Mouse (Mus musculus) neural tube, embryonic 11.5 days (tissue): ENCODE measurements around the gene Prkag1. TPM values are rescaled to one million over a fixed set of nuclear protein-coding genes. Genes with fewer than 3 reads are reported as not detected.

Source experiments
- ATAC-seq: fragments of 200-750 bp; cut with Nextera tagmentation; 2 replicates; pipeline ENCODE4 v1.8.0; 2017; ENCODE audit warnings: moderate number of reproducible peaks, mild to moderate bottlenecking, moderate TSS enrichment, moderate library complexity; ENCODE audit not compliant: insufficient read depth, low FRiP score, low TSS enrichment
- DNase-seq: peaks from one replicate; pipeline ENCODE4 v3.0.0-alpha.2; 2015; ENCODE audit warnings: low spot score
- H3K27ac ChIP-seq: fragments of 300-500 bp; sonication (generic); 2 replicates; pipeline ENCODE4 v1.5.1; 2014; ENCODE audit warnings: low read depth, mild to moderate bottlenecking, low read length
- H3K27me3 ChIP-seq: fragments of 300-500 bp; sonication (generic); 2 replicates; pipeline ENCODE4 v1.6.1; 2014; ENCODE audit warnings: mild to moderate bottlenecking, low read length, mixed read lengths; ENCODE audit not compliant: control insufficient read depth, insufficient read depth
- H3K36me3 ChIP-seq: fragments of 300-500 bp; sonication (generic); 2 replicates; pipeline ENCODE4 v1.6.1; 2014; ENCODE audit warnings: mild to moderate bottlenecking, low read length, moderate library complexity, mixed read lengths; ENCODE audit not compliant: control insufficient read depth, insufficient read depth
- H3K4me1 ChIP-seq: fragments of 300-500 bp; sonication (generic); 2 replicates; pipeline ENCODE4 v1.6.1; 2014; ENCODE audit warnings: low read length, mixed read lengths; ENCODE audit not compliant: control insufficient read depth, insufficient read depth
- H3K4me2 ChIP-seq: fragments of 300-500 bp; sonication (generic); 2 replicates; pipeline ENCODE4 v1.6.1; 2014; ENCODE audit warnings: low read depth, mild to moderate bottlenecking, moderate library complexity
- H3K4me3 ChIP-seq: fragments of 300-500 bp; sonication (generic); 2 replicates; pipeline ENCODE4 v1.5.1; 2014; ENCODE audit warnings: low read depth, low read length
- H3K9ac ChIP-seq: fragments of 300-500 bp; sonication (generic); 2 replicates; pipeline ENCODE4 v1.6.1; 2014; ENCODE audit warnings: mild to moderate bottlenecking, low read length
- H3K9me3 ChIP-seq: fragments of 300-500 bp; sonication (generic); 2 replicates; pipeline ENCODE4 v1.6.1; 2016; ENCODE audit warnings: low read length; ENCODE audit not compliant: control insufficient read depth
- WGBS: fragments of 180-500 bp; shearing (Covaris S2); extraction: QIAGEN DNeasy Blood & Tissue Kit; methylation state at CpG from one replicate; pipeline ENCODE4 v1.1.7; 2014; 5-methylcytosine and 5-hydroxymethylcytosine counted together
- polyA plus RNA-seq: library from polyadenylated mRNA; unstranded; fragments of >200 nt; fragmentation: Nextera tagmentation; extraction: Ambion mirVana; gene quantifications from 2 replicates; pipeline ENCODE4 v1.2.1, GENCODE M21; 2014

Gene Prkag1
- polyA plus RNA-seq, 1 experiment from 2014 or later, result 73.1 TPM

GRCm38 (mm10) chr15:98835291-98835690 is 4.0 kb upstream of the Prkag1 start:
- H3K4me2 ChIP-seq, result no peak overlapping the region
- no peak overlapping the region for H3K27ac ChIP-seq
- 95% methylated on average over 14 of the region's 14 CpGs for WGBS
- no peak overlapping the region for H3K4me3 ChIP-seq
- H3K4me1 ChIP-seq, result no peaks in the 10 kb centered on the region
- peaks cover 46% of the 10 kb centered on the region for H3K36me3 ChIP-seq
- DNase-seq (no peak), ATAC-seq (no peak)
- no peak overlapping the region for H3K9ac ChIP-seq
- no peaks in the 10 kb centered on the region for H3K9me3 ChIP-seq
- no peaks in the 10 kb centered on the region for H3K27me3 ChIP-seq

- Histone ChIP-seq H3K27ac (no peak overlapping the region), H3K4me2 (no peak overlapping the region; the same call in 1 of the 2 replicates), H3K4me3 (no peak overlapping the region), H3K27me3 (no peaks in the 10 kb centered on the region), H3K9ac (no peak overlapping the region), H3K36me3 (peaks cover 37% of the 10 kb centered on the region), H3K4me1 (no peaks in the 10 kb centered on the region), H3K9me3 (no peaks in the 10 kb centered on the region)
- ATAC-seq (no peak), DNase-seq (no peak)
- 92% methylated on average over 13 of the region's 13 CpGs for WGBS
Measured at GRCm38 (mm10) chr15:98834059-98834458, 2.7 kb upstream of the Prkag1 start.

- H3K9ac ChIP-seq, result no peak overlapping the region
- WGBS, result 86% methylated on average over 11 of the region's 11 CpGs
- peaks cover 36% of the 10 kb centered on the region for H3K36me3 ChIP-seq
- no peak for ATAC-seq
- no peaks in the 10 kb centered on the region for H3K4me1 ChIP-seq
- H3K27me3 ChIP-seq, result no peaks in the 10 kb centered on the region
- H3K4me3 ChIP-seq, result no peak overlapping the region
- no peak overlapping the region for H3K4me2 ChIP-seq
- H3K9me3 ChIP-seq, result no peaks in the 10 kb centered on the region
- H3K27ac ChIP-seq, result no peak overlapping the region
- DNase-seq, result no peak
Measured at GRCm38 (mm10) chr15:98833281-98833680, 2.0 kb upstream of the Prkag1 start.

- H3K4me1 ChIP-seq, result no peaks in the 10 kb centered on the region
- no peak overlapping the region for H3K27ac ChIP-seq
- peak overlapping the region; percentile 67; the same call in 1 of the 2 replicates for H3K4me2 ChIP-seq
- H3K4me3 ChIP-seq, result no peak overlapping the region
- H3K36me3 ChIP-seq, result peaks cover 33% of the 10 kb centered on the region
- no peak overlapping the region for H3K9ac ChIP-seq
- H3K9me3 ChIP-seq, result no peaks in the 10 kb centered on the region
- DNase-seq (no peak), ATAC-seq (no peak)
- 67% methylated on average over 11 of the region's 12 CpGs for WGBS
- no peaks in the 10 kb centered on the region for H3K27me3 ChIP-seq
Measured at GRCm38 (mm10) chr15:98832161-98833058, 1.1 kb upstream of the Prkag1 start.

- peak overlapping the region; percentile 67 for H3K4me2 ChIP-seq
- no peak overlapping the region for H3K9ac ChIP-seq
- 21% methylated on average over 9 of the region's 9 CpGs for WGBS
- H3K27ac ChIP-seq, result no peak overlapping the region
- no peaks in the 10 kb centered on the region for H3K27me3 ChIP-seq
- DNase-seq (no peak), ATAC-seq (peak; percentile 42; the same call in 1 of the 2 replicates)
- peak overlapping the region; percentile 71 for H3K4me3 ChIP-seq
- peaks cover 28% of the 10 kb centered on the region for H3K36me3 ChIP-seq
- no peaks in the 10 kb centered on the region for H3K9me3 ChIP-seq
- no peaks in the 10 kb centered on the region for H3K4me1 ChIP-seq
Measured at GRCm38 (mm10) chr15:98831684-98832035, 339 bp upstream of the Prkag1 start.

GRCm38 (mm10) chr15:98827611-98828011 is 3.7 kb downstream of the Prkag1 start:
- Histone ChIP-seq H3K9ac (no peak overlapping the region), H3K27ac (no peak overlapping the region), H3K4me2 (no peak overlapping the region), H3K4me3 (no peak overlapping the region), H3K36me3 (peaks cover 4% of the 10 kb centered on the region; the same call in 1 of the 2 replicates), H3K4me1 (no peaks in the 10 kb centered on the region), H3K27me3 (no peaks in the 10 kb centered on the region), H3K9me3 (no peaks in the 10 kb centered on the region)
- no peak for DNase-seq
- 94% methylated on average over 7 of the region's 7 CpGs for WGBS
- no peak for ATAC-seq

- no peak for DNase-seq
- no peak overlapping the region for H3K4me3 ChIP-seq
- WGBS, result 67% methylated on average over 3 of the region's 3 CpGs
- H3K27me3 ChIP-seq, result no peaks in the 10 kb centered on the region
- peaks cover 2% of the 10 kb centered on the region; the same call in 1 of the 2 replicates for H3K36me3 ChIP-seq
- no peak overlapping the region for H3K4me2 ChIP-seq
- no peaks in the 10 kb centered on the region for H3K9me3 ChIP-seq
- no peaks in the 10 kb centered on the region for H3K4me1 ChIP-seq
- ATAC-seq, result no peak
- H3K9ac ChIP-seq, result no peak overlapping the region
- no peak overlapping the region for H3K27ac ChIP-seq
Measured at GRCm38 (mm10) chr15:98823434-98823833, 7.9 kb downstream of the Prkag1 start.

- Histone ChIP-seq H3K4me1 (no peaks in the 10 kb centered on the region), H3K4me3 (no peak overlapping the region), H3K9me3 (no peaks in the 10 kb centered on the region), H3K36me3 (peaks cover 2% of the 10 kb centered on the region; the same call in 1 of the 2 replicates), H3K9ac (no peak overlapping the region), H3K27me3 (no peaks in the 10 kb centered on the region), H3K4me2 (no peak overlapping the region), H3K27ac (no peak overlapping the region)
- ATAC-seq, result no peak
- 93% methylated on average over 5 of the region's 5 CpGs for WGBS
- no peak for DNase-seq
Measured at GRCm38 (mm10) chr15:98822147-98822546, 9.2 kb downstream of the Prkag1 start.

GRCm38 (mm10) chr15:98821403-98821802 is 9.9 kb downstream of the Prkag1 start:
- Histone ChIP-seq H3K9ac (no peak overlapping the region), H3K4me2 (no peak overlapping the region), H3K4me3 (no peak overlapping the region), H3K9me3 (no peaks in the 10 kb centered on the region), H3K36me3 (peaks cover 2% of the 10 kb centered on the region; the same call in 1 of the 2 replicates), H3K27me3 (no peaks in the 10 kb centered on the region), H3K27ac (no peak overlapping the region), H3K4me1 (no peaks in the 10 kb centered on the region)
- no peak for DNase-seq
- WGBS, result 31% methylated on average over 10 of the region's 10 CpGs
- no peak for ATAC-seq
